Mouse (Mus musculus) brain, embryonic 18.5 days (tissue): ENCODE results near the gene Hoxc6.

Experiments
- DNase-seq: peaks from one replicate; pipeline ENCODE4 v3.0.0-alpha.2; 2012; ENCODE audit warnings: low read depth, low spot score

Hoxc6 gene

GRCm38 (mm10) chr15:102967511-102968397 is 30.3 kb upstream of the Hoxc6 start:
- DNase-seq, result no peak

- no peak for DNase-seq
Observed at GRCm38 (mm10) chr15:102969296-102969695, 28.8 kb upstream of the Hoxc6 start.

- DNase-seq, result no peak
Observed at GRCm38 (mm10) chr15:102970740-102971139, 27.3 kb upstream of the Hoxc6 start.

GRCm38 (mm10) chr15:102972254-102972653 is 25.8 kb upstream of the Hoxc6 start:
- no peak for DNase-seq

GRCm38 (mm10) chr15:102972753-102973152 is 25.3 kb upstream of the Hoxc6 start:
- DNase-seq, result no peak

GRCm38 (mm10) chr15:102975034-102975433 is 23.0 kb upstream of the Hoxc6 start:
- no peak for DNase-seq

- no peak for DNase-seq
Observed at GRCm38 (mm10) chr15:102975688-102976111, 22.4 kb upstream of the Hoxc6 start.

GRCm38 (mm10) chr15:102976171-102976570 is 21.9 kb upstream of the Hoxc6 start, which contains the start of gene Hoxc9:
Hoxc9 (plus strand) TSS chr15:102976439.
- no peak for DNase-seq

GRCm38 (mm10) chr15:102976631-102977422 is 21.2 kb upstream of the Hoxc6 start:
- DNase-seq, result no peak

GRCm38 (mm10) chr15:102977423-102977974 is 20.6 kb upstream of the Hoxc6 start:
- DNase-seq, result no peak

- DNase-seq, result no peak
Observed at GRCm38 (mm10) chr15:102978615-102979515, 19.2 kb upstream of the Hoxc6 start.

- DNase-seq, result no peak
Observed at GRCm38 (mm10) chr15:102979936-102980335, 18.1 kb upstream of the Hoxc6 start.

GRCm38 (mm10) chr15:102980352-102980751 is 17.7 kb upstream of the Hoxc6 start:
- DNase-seq, result no peak

GRCm38 (mm10) chr15:102980912-102981311 is 17.1 kb upstream of the Hoxc6 start:
- no peak for DNase-seq

GRCm38 (mm10) chr15:102981379-102982288 is 16.4 kb upstream of the Hoxc6 start:
- DNase-seq, result no peak

- no peak for DNase-seq
Observed at GRCm38 (mm10) chr15:102983716-102984115, 14.3 kb upstream of the Hoxc6 start.

- DNase-seq, result no peak
Observed at GRCm38 (mm10) chr15:102984521-102984920, 13.5 kb upstream of the Hoxc6 start.

GRCm38 (mm10) chr15:102984925-102985324 is 13.1 kb upstream of the Hoxc6 start:
- DNase-seq, result no peak

GRCm38 (mm10) chr15:102987124-102987833 is 10.8 kb upstream of the Hoxc6 start:
- DNase-seq, result peak; percentile 49
